Mouse (Mus musculus) bone marrow macrophage, adult 2 months (primary cell): ENCODE measurements around the gene Ube2c. TPM values are rescaled to one million over a fixed set of nuclear protein-coding genes. Genes with fewer than 3 reads are reported as not detected.

Experiments used
- H3K27ac ChIP-seq: 2 replicates; pipeline ENCODE4 v1.5.1; 2012; ENCODE audit warnings: low read depth, low read length; ENCODE audit not compliant: insufficient read depth
- H3K4me1 ChIP-seq: 2 replicates; pipeline ENCODE4 v1.6.1; 2012; ENCODE audit warnings: low read length; ENCODE audit not compliant: control insufficient read depth, insufficient read depth
- H3K4me3 ChIP-seq: 2 replicates; pipeline ENCODE4 v1.5.1; 2012; ENCODE audit warnings: mild to moderate bottlenecking, low read length, moderate library complexity; ENCODE audit not compliant: insufficient read depth
- CTCF ChIP-seq: IDR thresholded peaks from 2 replicates; pipeline ENCODE4 v1.5.1; 2012; ENCODE audit warnings: low read depth, mild to moderate bottlenecking, low read length, moderate library complexity
- POLR2A ChIP-seq: IDR thresholded peaks from 2 replicates; pipeline ENCODE4 v1.6.1; 2012; ENCODE audit warnings: mild to moderate bottlenecking, low read depth, low read length, borderline replicate concordance
- polyA plus RNA-seq: library from polyadenylated mRNA; stranded (reverse); fragments of >200 nt; gene quantifications from 2 replicates; pipeline ENCODE4 v1.2.4, GENCODE M21; 2012; ENCODE audit not compliant: missing spikeins, insufficient read depth, insufficient read length

Ube2c gene
- polyA plus RNA-seq, 1 experiment = 93.9 TPM

DNA sequence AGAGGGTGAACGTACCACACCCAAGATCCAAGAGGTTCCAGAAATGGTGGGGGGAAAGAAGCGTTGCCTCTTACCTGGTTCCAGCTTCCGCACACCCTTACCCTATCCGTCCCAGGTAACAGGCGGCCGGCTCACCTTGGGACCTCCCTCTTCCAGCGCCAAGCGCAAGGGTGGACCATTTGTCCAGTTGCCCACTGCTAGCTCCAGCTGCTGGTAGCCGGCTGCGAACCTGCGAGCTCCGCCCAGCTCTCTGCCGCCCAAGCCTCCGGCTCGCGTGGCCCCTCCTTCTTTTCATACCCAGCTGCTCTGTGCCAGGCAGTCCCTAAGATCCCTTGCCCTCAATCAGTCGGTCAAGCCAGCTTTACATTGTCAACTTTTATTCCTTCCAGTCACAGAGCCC, 7.1 kb downstream of the Ube2c start:
- Histone ChIP-seq H3K4me1 (no peaks in the 10 kb centered on the region), H3K4me3 (no peak overlapping the region), H3K27ac (no peak overlapping the region)
- no peak for TF ChIP-seq CTCF
- TF ChIP-seq POLR2A = no peak

DNA sequence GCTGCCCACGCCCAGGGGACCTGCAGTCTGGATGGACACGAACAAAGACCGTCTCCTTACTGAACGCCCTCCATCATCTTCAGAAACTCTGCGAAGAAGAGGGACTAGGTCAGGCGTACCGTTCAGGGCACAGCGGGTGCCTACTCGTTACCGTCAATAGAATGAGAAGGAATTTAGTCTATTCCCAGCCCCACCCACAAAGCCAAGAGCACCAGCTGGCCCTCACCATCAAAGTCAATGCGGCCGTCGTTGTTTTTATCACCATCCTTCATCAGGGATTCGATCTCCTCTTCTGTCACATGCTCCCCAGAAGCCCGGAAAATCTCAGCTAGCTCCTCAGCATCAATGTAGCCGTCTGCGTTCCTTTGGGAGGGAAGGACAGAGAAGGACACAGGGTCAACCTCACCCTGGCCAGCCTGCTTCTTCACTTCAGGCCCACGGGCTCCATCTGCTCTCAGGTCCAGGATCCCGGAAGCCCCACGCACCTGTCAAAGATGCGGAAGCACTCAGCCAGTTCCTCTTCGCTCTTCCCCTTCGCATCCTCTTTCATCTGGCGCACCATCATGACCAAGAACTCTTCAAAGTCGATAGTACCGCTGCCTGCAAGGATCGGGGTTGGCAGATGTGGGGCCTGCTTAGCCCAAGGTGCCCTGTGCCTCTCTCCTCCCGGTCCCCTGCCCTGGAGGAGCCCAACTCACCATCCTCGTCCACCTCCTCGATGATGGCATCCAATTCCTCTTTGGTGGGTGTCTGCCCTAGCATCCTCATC, 7.7 kb downstream of the Ube2c start:
- no peaks in the 10 kb centered on the region for H3K4me1 ChIP-seq
- no peak for TF ChIP-seq POLR2A
- TF ChIP-seq CTCF = no peak
- H3K4me3 ChIP-seq = no peak overlapping the region
- no peak overlapping the region for H3K27ac ChIP-seq

DNA sequence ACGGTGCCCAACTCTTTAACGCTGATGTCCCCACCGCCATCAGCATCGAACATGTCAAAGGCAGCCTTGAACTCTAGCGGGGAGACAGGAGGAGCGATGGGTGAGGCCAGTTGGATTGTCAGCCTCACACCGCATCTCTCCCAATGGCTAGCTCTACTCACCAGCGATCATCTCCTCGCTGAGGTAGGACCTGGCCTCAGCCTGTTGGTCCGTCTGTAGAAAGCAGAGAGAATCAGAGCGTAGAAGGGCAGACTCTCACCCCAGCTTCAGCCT, 8.3 kb downstream of the Ube2c start:
- TF ChIP-seq CTCF (no peak), POLR2A (no peak)
- Histone ChIP-seq H3K27ac (no peak overlapping the region), H3K4me3 (no peak overlapping the region), H3K4me1 (no peaks in the 10 kb centered on the region)

DNA sequence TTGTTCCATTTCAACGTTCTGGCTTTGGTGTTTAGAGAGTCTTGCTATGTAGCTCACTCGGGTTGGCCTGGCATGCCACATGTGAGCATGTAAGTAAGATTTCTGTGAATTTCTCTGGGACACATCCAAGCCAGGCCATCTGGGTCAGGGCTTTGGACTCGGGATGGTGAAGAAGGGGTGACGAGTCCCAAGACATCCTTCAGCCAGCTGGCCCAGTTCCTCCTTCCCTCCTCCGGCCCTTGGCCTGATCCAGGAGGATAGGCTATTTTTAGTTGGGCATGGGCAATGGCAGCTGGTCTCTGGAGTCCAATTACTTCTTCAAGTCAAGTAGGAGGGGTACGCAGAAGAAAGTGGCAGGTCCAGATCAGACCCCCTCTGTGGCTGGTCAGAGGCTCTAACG, 9.1 kb downstream of the Ube2c start:
- TF ChIP-seq CTCF (no peak), POLR2A (no peak)
- H3K4me1 ChIP-seq = no peaks in the 10 kb centered on the region
- H3K4me3 ChIP-seq = no peak overlapping the region
- H3K27ac ChIP-seq = no peak overlapping the region

DNA sequence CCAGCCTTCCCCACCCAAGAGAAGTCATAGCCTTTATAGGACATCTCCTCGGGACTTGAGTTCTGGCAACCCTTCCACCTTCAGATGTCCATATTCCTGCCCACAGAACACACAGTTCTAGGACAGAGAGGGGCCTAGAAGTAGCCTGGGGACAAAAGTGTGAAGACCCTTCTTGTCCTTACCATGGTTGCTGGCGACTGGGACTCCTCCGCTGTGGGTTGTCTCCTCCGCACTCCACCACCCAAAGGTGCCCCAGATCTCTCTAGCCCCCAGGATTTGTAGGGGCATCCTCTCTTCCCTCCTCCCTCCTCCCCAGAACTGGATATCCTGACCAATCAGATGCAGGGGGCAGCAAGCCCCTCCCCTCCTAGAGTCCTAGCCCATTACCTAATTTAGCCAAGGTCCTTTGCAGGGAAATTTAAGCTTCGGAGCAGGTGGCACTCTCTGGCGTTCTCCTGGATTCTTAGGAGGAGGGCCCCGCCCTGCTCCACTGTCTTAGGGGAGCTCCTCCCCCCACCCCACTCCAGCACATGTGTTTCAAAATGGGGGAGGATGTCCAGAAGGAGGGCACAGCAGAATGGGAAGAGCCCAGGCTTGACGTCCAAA, 9.9 kb downstream of the Ube2c start, which contains the start of gene Tnnc2:
Gene Tnnc2 (minus strand): TSS at position 487 of the 606 bp plus-strand sequence.
- no peak for TF ChIP-seq POLR2A
- no peak for TF ChIP-seq CTCF
- Histone ChIP-seq H3K4me3 (no peak within 1 kb of the TSS), H3K4me1 (0 out of 2 replicates have a peak, but pooled peaks cover under 1% of the 10 kb centered on the region), H3K27ac (no peak within 1 kb of the TSS)

DNA sequence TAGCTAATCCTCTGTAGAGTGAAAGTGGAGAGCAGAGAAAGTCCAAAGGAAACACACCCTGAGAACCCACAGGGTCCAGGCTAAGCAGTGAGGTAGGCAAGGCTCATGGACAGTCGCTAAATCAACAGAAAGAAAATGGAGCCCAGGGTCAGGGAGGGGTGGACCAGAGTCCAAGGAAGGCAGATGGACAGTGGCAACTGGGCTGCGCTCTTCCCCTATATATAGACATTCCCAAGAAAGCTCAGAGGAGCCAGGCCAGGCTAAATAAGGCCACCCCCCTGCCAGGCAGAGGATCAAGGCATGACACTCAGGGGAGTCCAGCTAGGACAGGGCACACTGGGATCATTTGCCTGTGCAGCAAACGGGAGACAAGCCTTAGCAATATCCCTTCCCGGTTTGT, 12.2 kb downstream of the Ube2c start:
- no peak overlapping the region for H3K4me3 ChIP-seq
- peaks cover 8% of the 10 kb centered on the region for H3K4me1 ChIP-seq
- no peak for TF ChIP-seq CTCF
- no peak for TF ChIP-seq POLR2A

DNA sequence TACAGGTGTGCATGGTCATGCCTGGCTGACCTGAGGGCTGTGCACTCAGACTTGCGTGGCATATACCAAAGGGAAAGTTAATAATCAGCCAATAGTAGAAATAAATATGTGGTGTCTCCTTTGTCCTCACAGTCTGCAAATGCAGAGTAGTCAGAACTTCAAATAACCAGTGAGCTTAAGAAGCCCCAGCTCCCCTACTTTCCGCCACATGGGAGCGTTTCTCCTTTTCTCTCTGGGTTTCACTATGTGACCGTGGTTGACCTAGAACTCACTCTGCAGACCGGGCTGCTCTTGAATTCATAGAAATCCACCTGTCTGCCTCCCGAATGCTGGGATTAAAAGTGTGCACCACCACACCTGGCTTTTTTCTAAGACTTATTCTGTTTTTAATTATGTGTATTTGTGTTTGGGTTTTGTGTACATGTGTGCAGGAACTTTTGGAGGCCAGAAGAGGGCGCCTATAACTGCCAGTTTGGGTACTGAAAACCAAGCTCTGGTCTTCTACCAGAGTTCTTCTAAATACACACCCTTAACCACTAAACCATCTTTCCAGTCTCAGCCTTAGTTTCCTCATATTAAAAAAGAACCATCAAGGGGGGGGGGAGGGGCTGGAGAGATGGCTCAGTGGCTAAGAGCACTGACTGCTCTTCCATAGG, 14.4 kb downstream of the Ube2c start:
- TF ChIP-seq POLR2A = no peak
- no peak for TF ChIP-seq CTCF
- no peak overlapping the region for H3K27ac ChIP-seq
- no peak overlapping the region for H3K4me3 ChIP-seq
- H3K4me1 ChIP-seq = peaks cover 10% of the 10 kb centered on the region

More for the DNA sequence above, 12.2 kb downstream of the Ube2c start:
- no peak overlapping the region for H3K27ac ChIP-seq

DNA sequence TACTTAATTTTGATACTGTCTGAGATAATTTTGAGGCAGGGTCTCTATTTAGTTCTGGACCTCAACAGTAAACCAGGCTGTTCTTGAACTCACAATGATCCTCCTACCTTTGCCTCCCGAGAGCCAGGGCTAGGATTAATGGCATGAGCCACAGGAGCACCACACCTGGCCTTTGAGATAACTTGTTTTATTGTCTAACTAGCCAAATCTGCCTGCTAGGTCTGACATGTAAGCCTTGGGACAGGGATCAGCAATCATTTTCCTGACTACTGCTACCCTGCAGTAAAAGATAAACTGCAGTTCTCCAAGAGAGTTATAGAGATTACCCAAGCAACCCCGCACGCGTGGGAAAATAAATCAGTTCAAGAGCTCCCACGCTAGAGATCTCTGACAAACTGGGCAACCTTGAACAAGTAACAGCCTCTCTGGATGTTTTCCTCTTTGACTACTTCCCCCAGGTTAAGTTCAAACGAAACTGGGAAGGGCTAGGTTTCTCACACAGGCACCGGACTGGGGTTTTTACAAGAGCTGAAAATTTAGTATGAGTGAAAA, 15.2 kb downstream of the Ube2c start:
- TF ChIP-seq CTCF = no peak
- TF ChIP-seq POLR2A = no peak
- H3K4me1 ChIP-seq = peaks cover 10% of the 10 kb centered on the region
- peak overlapping the region; percentile 50 for H3K27ac ChIP-seq
- peak overlapping the region; percentile 70 for H3K4me3 ChIP-seq

DNA sequence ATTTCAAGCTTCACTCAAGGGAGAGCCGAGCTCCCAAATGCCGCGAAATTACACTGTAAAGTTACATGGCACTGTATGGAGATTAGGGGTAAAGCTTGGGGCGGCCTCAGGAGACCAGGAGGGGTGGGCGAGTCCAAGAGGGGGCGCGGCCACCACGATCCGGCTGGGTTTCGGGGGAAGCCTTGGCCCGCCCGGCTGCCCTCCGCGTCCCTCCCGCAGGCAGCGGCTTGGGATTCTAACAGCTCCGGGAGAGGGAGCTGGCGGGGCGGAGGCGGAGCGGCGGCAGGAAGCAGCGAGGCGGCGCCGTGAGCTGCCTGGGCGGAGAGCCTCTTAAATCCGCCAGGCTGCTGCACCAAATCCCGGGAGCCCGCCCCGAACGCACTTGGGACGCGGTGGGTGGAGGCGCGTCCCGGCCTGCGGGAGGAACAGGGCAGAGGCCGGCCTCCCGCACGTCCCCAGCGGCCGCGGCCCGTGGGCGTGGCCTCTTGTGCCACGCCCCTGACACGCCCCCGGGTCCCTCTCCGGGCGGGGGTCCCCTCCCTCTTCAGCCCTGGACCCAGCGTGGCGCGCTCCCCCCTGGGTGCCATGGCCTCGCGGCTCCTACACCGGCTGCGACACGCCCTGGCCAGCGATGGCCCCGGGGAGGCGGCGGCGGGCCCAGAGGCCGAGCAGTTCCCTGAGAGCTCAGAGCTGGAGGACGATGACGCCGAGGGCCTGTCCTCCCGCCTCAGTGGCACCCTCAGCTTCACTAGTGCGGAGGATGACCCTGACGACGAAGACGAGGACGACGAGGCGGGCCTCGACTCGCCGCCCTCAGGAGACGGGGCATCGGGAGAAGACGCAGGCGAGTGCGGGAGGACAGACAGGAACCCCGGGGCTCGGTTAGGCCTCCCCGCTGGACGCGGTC, 16.0 kb downstream of the Ube2c start, which contains the start of gene Snx21:
Gene Snx21 (plus strand): TSS at position 343 of the 907 bp plus-strand sequence.
- TF ChIP-seq CTCF (no peak), POLR2A (no peak)
- Histone ChIP-seq H3K4me3 (peak within 1 kb of the TSS; percentile 70), H3K27ac (peak within 1 kb of the TSS; percentile 50), H3K4me1 (peaks cover 15% of the 10 kb centered on the region)
